Mouse (Mus musculus) lung, adult 2 months (tissue): Measurements from ENCODE around the gene Asic2.

Experiments
- CTCF ChIP-seq: fragments of 200-500 bp; IDR thresholded peaks from 2 replicates; pipeline ENCODE4 v1.5.1; 2011; ENCODE audit warnings: mild to moderate bottlenecking, low read length, control low read depth; ENCODE audit not compliant: insufficient read depth
- POLR2A ChIP-seq: fragments of 200-500 bp; IDR thresholded peaks from 2 replicates; pipeline ENCODE4 v1.6.1; 2011; ENCODE audit warnings: low read depth, mild to moderate bottlenecking, control low read depth, low read length, borderline replicate concordance; ENCODE audit errors: extremely low read depth

DNA sequence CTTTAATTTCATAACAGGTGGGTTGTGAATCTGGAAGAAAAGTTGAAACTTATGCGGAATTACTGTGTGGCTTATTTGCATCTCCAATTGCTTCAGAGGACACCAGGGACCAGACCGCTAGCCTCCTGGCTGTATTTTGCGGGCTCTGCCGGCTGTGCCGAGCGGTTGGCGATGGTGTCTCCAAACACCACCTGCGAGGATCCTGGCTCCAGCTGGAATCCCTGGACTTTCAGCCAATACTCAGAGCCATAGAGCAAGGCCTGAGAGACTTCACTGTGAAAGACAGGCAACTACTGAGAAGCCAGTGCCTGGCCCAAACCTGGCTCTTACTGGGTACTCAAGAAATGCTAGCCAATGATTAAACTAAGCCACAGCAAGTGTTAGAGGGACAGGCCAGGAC, 953.5 kb downstream of the Asic2 start:
- no peak for TF ChIP-seq CTCF
- TF ChIP-seq POLR2A: no peak
